Mouse (Mus musculus): ENCODE data around the gene Gnai2. TPM values are rescaled to one million over a fixed set of nuclear protein-coding genes. Genes with fewer than 3 reads are reported as not detected.
A peak's percentile ranks its signal among the peaks of the same experiment; 100 is the strongest.

Gnai2 gene
- total RNA-seq, 2 experiments from 2014 or later: 65.2 to 70.5 TPM

DNA sequence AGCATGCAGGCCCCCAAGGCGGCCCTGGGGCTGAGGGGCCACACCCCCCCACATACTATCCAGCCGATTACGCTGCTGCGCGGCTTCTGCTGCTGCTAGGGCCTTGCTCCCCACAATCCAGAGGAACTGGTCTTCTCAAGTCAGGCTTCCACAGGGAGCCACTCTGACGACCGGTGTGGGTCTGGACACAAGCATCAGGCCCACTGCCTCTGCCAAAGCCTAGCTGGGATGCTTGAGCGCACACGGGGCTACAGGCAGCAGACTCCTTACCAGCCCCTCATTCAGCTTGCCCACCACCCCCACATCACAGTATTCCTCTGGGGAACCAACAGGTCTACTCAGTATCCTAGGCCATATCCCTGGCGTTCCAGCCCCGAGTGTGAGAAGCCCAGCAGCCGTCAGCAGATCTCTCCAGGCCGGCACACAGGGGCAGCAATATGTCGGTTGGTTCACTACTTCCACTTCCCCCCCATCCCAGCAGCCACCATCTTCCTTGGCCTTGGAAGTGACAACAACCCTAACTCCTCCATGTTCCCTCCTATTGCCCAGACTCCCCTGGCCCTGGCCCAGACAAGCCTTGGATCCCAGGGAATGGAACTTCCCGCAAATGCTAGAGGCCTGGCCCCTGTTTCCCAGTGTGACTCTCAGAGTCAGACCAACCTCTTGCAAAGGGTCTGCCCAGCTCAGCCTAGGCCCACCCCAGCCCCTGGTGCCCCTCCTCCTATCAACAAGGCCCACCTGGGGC lies 1.3 kb downstream of the Gnai2 start:
- intact Hi-C loops (cut with DNase I): loop anchor here (2.0 kb wide), 1 partner anchor 21 kb away; no protein-coding TSS in a partner anchor
- DNase-seq: no peak

- intact Hi-C loops (cut with DNase I): loop anchor here (2.0 kb wide), 1 partner anchor 20 kb away; no protein-coding TSS in a partner anchor
Observed at GRCm38 (mm10) chr9:107633091-107633660, 2.0 kb downstream of the Gnai2 start.

DNA sequence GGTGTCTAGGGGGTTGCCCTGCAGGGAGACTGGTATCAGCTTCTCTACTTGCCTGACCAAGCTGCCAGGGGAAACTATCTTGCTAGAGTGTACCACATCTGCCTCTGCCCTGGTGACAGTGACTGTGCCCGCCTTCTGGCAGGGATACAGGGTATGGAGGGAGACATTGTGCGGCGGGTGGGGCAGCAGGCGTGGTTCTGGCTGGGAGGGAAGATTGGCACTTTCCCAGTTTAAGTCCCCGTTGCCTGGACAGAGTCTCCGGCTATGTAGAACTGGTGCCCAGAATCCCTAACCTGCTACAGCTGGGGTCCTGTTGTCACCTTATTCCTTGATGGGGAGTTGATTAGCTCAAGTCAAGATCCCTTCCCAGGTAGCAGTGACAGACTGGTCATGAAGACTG lies 2.7 kb downstream of the Gnai2 start:
- intact Hi-C loops (cut with DNase I): loop anchor here (2.0 kb wide), 1 partner anchor 20 kb away; no protein-coding TSS in a partner anchor
- no peak for DNase-seq

More at GRCm38 (mm10) chr9:107633091-107633660, 2.0 kb downstream of the Gnai2 start:
- peak; percentile 76 to 78 for DNase-seq

DNA sequence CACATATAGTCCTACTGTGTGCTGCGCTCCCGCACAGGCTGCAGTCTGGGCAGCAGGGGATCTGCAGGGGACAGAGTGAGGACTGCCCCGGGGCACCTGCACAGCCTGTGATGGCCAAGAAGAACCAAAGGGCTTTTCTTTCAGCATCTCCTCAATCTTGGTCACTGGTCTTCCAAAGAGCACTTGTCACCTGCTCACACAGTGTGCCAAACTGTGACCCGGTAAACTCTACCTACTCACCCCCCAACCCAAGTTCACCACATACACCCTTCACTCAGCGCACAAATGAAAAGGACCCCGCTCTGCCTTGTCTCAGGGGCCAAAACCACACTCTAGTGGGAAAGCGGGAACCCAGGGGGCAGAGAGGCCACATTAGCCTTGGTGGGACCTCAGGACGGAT lies 3.3 kb downstream of the Gnai2 start:
- DNase-seq: no peak
- intact Hi-C loops (cut with DNase I): loop anchor here (2.0 kb wide), 1 partner anchor 19 kb away; no protein-coding TSS in a partner anchor

- intact Hi-C loops (cut with DNase I): no loop called here
Observed at GRCm38 (mm10) chr9:107631311-107631826, 3.8 kb downstream of the Gnai2 start.

DNA sequence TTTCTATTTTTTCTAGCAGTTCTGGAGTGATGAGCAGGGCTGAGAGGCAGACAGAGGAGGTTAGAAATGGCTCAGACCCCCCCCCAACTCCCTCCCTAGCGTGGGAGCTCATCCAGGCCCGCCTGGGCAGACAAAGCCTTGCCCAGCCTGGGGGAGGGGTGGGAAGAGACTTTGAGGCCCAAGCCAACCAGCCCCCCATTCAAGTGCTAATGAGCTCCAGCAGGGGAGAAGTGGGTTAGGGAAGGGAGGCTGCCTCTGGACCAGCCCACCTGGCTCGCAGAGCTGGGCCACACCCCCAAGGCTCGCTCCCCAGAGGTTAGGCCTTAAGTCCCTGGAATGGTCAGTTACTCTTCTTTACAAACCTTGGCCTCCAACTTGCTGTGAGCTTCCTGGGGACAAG lies 4.6 kb downstream of the Gnai2 start:
- peak in 1 of 2 experiments; percentile 33 for DNase-seq
- intact Hi-C loops (cut with DNase I): no loop called here

More at GRCm38 (mm10) chr9:107631311-107631826, 3.8 kb downstream of the Gnai2 start:
- no peak for DNase-seq

DNA sequence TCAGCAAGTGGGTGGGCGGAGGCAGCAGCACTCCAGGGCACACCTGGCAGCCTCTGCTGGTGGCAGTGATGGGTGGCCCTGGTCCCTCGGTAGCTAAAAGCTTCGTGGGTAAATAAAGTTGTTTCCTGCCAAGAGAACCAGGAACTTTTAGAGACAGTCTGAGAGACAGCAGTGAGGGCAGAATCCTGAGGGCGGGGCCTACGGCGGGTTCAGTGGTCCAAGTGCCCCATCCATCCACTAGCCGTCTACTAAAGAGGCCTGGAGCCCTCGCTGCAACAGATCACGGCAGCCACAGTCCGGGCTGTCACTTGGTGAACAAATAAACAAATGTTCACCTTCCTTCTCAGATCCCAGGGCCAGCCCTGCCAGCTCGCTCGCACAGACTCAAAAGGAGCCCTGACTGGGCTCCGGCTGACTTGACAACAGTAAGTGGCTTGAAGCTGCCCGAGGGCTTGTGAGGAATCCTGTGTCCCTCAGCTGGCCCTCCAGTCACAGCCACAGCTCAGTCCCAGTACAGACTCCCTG lies 5.2 kb downstream of the Gnai2 start:
- no peak for DNase-seq
- intact Hi-C loops (cut with DNase I): no loop called here

DNA sequence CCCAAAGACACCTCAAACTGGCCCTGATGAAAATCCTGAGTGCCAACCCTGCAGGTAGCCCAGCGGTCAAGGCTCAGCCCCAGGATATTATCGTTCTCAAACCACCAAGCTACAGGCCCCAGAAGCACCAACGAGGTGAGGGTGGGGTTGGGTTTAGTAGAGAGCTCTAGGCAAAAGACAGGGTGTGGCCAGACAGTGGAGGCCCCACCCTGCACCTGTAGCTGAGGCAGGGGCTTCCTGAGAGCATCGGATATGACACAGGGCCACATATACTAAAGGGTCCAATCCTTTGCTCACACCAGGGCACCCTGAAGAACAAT lies 5.8 kb downstream of the Gnai2 start:
- DNase-seq: no peak
- intact Hi-C loops (cut with DNase I): no loop called here

GRCm38 (mm10) chr9:107628721-107629410 lies 6.3 kb downstream of the Gnai2 start:
- intact Hi-C loops (cut with DNase I): no loop called here
- DNase-seq: no peak

DNA sequence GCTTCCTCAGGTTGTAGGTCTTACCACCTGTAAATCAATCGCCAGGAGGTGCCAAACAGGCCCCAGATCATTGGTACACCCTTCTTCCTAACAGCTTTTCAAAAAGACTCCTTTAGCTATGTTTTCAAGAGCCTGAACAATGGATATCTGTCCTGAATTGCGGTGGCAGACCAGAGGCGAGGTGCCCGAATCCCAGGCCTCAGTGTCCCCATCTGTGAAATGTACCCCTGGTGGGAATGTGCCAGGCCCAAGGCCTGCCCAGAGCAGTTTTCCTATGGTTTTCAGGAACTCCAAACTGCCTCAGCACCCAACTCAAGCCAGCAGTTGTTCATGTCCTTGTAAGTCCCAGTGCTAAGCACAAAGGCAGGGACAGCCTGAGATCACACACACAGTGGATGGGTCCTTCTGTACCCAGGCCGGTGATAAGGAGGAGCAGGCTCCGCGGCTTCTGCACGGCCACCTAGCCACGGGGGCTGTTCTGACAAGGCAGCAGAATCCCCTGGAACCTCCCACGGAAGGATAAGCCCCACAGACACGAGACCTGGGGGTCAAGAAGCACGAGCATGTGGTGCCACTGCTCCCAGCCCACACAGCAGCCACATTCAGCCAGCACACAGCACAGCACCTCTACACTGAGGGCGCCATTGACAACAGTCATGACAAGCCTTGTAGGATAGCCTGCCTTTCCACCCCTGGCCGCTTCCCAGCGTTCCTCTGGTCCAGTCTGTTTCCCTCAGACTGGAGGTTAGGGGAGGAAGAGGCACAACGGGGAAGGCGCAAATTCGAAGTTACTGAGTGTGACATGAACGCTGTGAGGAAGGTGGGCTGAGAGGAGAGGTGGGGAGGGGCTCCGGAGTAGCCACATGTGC lies 7.5 kb downstream of the Gnai2 start:
- no peak for DNase-seq
- intact Hi-C loops (cut with DNase I): loop anchor here (2.0 kb wide), 1 partner anchor 17 kb away; no protein-coding TSS in a partner anchor

- peak; percentile 70 to 81 for DNase-seq
- intact Hi-C loops (cut with DNase I): loop anchor here (2.0 kb wide), 1 partner anchor 18 kb away; no protein-coding TSS in a partner anchor
Observed at GRCm38 (mm10) chr9:107626844-107627277, 8.3 kb downstream of the Gnai2 start.

- intact Hi-C loops (cut with DNase I): loop anchor here (2.0 kb wide), 1 partner anchor 18 kb away; no protein-coding TSS in a partner anchor
- peak in 1 of 2 experiments; percentile 17 for DNase-seq
Observed at GRCm38 (mm10) chr9:107626158-107626843, 8.9 kb downstream of the Gnai2 start.

GRCm38 (mm10) chr9:107625351-107626128 lies 9.6 kb downstream of the Gnai2 start:
- DNase-seq: no peak
- intact Hi-C loops (cut with DNase I): loop anchor here (2.0 kb wide), 1 partner anchor 19 kb away; no protein-coding TSS in a partner anchor

DNA sequence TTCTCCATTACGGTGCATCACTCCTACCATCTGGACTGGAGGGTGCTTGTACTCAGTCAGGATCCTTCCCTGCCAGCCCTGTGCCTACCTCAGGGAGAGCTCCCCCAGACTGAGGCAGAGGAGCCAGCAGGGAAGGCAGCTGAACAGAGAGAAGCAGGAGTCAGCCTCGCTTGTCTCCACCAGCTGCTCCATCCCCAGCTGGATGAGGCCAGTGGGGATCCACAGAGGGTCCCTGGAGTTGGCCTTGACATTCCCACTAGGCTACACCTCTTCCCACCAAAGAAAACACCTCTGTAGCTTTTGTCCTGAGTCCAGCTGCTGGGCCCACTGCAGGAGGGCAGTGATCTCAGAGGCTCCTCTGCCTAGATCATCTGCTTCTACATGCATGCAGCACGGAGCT lies 10.2 kb downstream of the Gnai2 start:
- no peak for DNase-seq
- intact Hi-C loops (cut with DNase I): no loop called here

GRCm38 (mm10) chr9:107624539-107624938 lies 10.6 kb downstream of the Gnai2 start:
- DNase-seq: peak in 1 of 2 experiments; percentile 27
- intact Hi-C loops (cut with DNase I): no loop called here

- intact Hi-C loops (cut with DNase I): no loop called here
Observed at GRCm38 (mm10) chr9:107620954-107621353, 14.2 kb downstream of the Gnai2 start.

GRCm38 (mm10) chr9:107619546-107619879 lies 15.7 kb downstream of the Gnai2 start:
- intact Hi-C loops (cut with DNase I): no loop called here

More at GRCm38 (mm10) chr9:107620954-107621353, 14.2 kb downstream of the Gnai2 start:
- no peak for DNase-seq

More at GRCm38 (mm10) chr9:107619546-107619879, 15.7 kb downstream of the Gnai2 start:
- DNase-seq: no peak

Measured in gastrocnemius, postnatal 36 days (tissue).